Mouse (Mus musculus) duodenum, adult 2 months (tissue): ENCODE data around the gene Epha5. TPM values are rescaled to one million over a fixed set of nuclear protein-coding genes. Genes with fewer than 3 reads are reported as not detected.

Source experiments
- polyA plus RNA-seq: library from polyadenylated mRNA; depleted of rRNA; stranded (reverse); fragments of >200 nt; gene quantifications from 2 replicates; pipeline ENCODE4 v1.2.3, GENCODE M21; 2012; ENCODE audit warnings: low replicate concordance; rRNA removed

Epha5 gene
- 0.09 TPM in 1 of 2 replicates, not detected in the other for polyA plus RNA-seq

GRCm38 (mm10) chr5:84417062-84417879 is at the start of gene Epha5:
Gene Epha5 (minus strand): TSS chr5:84417382.

